Mouse (Mus musculus): ENCODE results near the gene Tex14.

- no peak for TF ChIP-seq CTCF (conservative IDR thresholded peaks at IDR 0.05; ENCODE audit: insufficient read depth, insufficient read length, low read depth, low read length)
- TF ChIP-seq POLR2A (IDR thresholded peaks at IDR 0.05; ENCODE audit: low read depth, low read length): no peak
These were observed 39.7 kb upstream of the Tex14 start for GRCm38 (mm10) chr11:87365120-87365519.
